16 mouse cellular contexts compared by ENCODE assay signal in the genomic region with DNA sequence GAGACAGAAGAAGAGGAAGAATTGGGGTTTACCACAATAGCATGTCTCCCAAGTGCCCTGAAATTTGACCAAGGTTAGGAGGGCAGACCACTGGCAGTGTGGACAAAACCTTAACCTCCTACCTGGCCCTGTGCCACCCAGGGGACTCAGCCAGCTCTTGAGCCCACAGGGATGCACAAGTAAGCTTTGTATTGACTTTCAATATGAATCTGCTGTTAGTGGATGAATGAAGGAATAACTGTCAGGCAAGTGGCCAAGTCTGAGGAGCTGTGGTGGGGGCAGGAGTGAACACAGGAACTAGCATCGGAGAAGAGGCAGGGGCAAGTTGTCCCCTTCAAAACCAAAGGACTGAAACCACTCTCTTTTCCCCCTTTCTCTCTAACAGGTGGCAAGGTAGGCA. TPM values are rescaled to one million over a fixed set of nuclear protein-coding genes. Genes with fewer than 3 reads are reported as not detected.
A peak's percentile ranks its signal among the peaks of the same experiment; 100 is the strongest.
DNase-seq lines count a peak whose midpoint lies in the region; ATAC-seq and TF ChIP-seq lines count a peak whose summit lies in the region.
"Had no signal": no experiment of that assay in that cellular context is flagged by ENCODE, and none has a peak within 500 bp of the region (broad histone marks: within the 10 kb centered on the region; RNA-seq: fewer than 3 reads in every experiment).

No protein-coding gene starts in this region.

- DNase-seq in hindbrain, postnatal 0 days (ENCODE audit: low spot score): peak; percentile 49
- no peak for DNase-seq in hindbrain, embryonic 11.5 days (ENCODE audit: low spot score)
- peak; percentile 4 for DNase-seq in midbrain, embryonic 11.5 days (ENCODE audit: low spot score, missing footprints)
- no peak for DNase-seq in midbrain, embryonic 10.5 days (ENCODE audit: low spot score)
- peak; percentile 63 for DNase-seq in brain, adult 2 months (ENCODE audit: low read depth, low spot score)
- no peak for DNase-seq in kidney, adult 11 months
- DNase-seq: kidney, adult 18-20 months; thymus, adult 18-20 months had no signal

- H3K4me2 ChIP-seq in hindbrain, postnatal 0 days (ENCODE audit: low read depth, low read length): no peak overlapping the region
- no peak overlapping the region for H3K4me2 ChIP-seq in hindbrain, embryonic 11.5 days (replicated peaks; ENCODE audit: low read depth, low read length)
- no peak overlapping the region for H3K4me2 ChIP-seq in midbrain, embryonic 11.5 days
- no peak overlapping the region for H3K4me2 ChIP-seq in forebrain, embryonic 16.5 days (ENCODE audit: low read length)
- H3K4me2 ChIP-seq: hindbrain, embryonic 12.5 days; limb, embryonic 12.5 days; midbrain, embryonic 12.5 days had no signal

- no peak for TF ChIP-seq CTCF in hindbrain, postnatal 0 days (IDR thresholded peaks at IDR 0.05; ENCODE audit: low read depth)

- no peak overlapping the region for H3K9ac ChIP-seq in hindbrain, postnatal 0 days (replicated peaks; ENCODE audit: low read length)
- H3K9ac ChIP-seq in hindbrain, embryonic 11.5 days (ENCODE audit: low read depth, low read length): no peak overlapping the region
- no peak overlapping the region for H3K9ac ChIP-seq in midbrain, embryonic 11.5 days (ENCODE audit: low read length)
- no peak overlapping the region; the same call in 1 of the 2 replicates for H3K9ac ChIP-seq in forebrain, embryonic 16.5 days (replicated peaks; ENCODE audit: low read depth, low read length)
- H3K9ac ChIP-seq: hindbrain, embryonic 12.5 days; limb, embryonic 12.5 days had no signal

- H3K4me3 ChIP-seq in hindbrain, postnatal 0 days (ENCODE audit: low read length): no peak overlapping the region
- no peak overlapping the region for H3K4me3 ChIP-seq in hindbrain, embryonic 11.5 days (ENCODE audit: low read depth, low read length)
- no peak overlapping the region for H3K4me3 ChIP-seq in midbrain, embryonic 11.5 days (ENCODE audit: low read depth, low read length)
- H3K4me3 ChIP-seq in midbrain, embryonic 10.5 days: no peak overlapping the region
- no peak overlapping the region for H3K4me3 ChIP-seq in forebrain, embryonic 16.5 days (replicated peaks; ENCODE audit: low read length)
- H3K4me3 ChIP-seq: heart, embryonic 10.5 days; hindbrain, embryonic 12.5 days; limb, embryonic 12.5 days; midbrain, embryonic 12.5 days had no signal

- H3K9me3 ChIP-seq in hindbrain, postnatal 0 days (ENCODE audit: low read length): no peaks in the 10 kb centered on the region
- H3K9me3 ChIP-seq in hindbrain, embryonic 11.5 days (ENCODE audit: control insufficient read depth, low read length): no peaks in the 10 kb centered on the region
- H3K9me3 ChIP-seq in midbrain, embryonic 11.5 days (ENCODE audit: control insufficient read depth, low read length): no peaks in the 10 kb centered on the region
- no peaks in the 10 kb centered on the region for H3K9me3 ChIP-seq in midbrain, embryonic 10.5 days (replicated peaks)
- H3K9me3 ChIP-seq in forebrain, embryonic 16.5 days (ENCODE audit: control insufficient read depth, low read length): no peaks in the 10 kb centered on the region
- H3K9me3 ChIP-seq: heart, embryonic 10.5 days; hindbrain, embryonic 12.5 days; limb, embryonic 12.5 days; midbrain, embryonic 12.5 days had no signal

- H3K4me1 ChIP-seq in hindbrain, postnatal 0 days (ENCODE audit: insufficient read depth, low read length): 0 out of 2 replicates have a peak, but pooled peaks cover 6% of the 10 kb centered on the region
- H3K4me1 ChIP-seq in hindbrain, embryonic 11.5 days (replicated peaks; ENCODE audit: control insufficient read depth, insufficient read depth, low read length): peaks cover 3% of the 10 kb centered on the region
- peaks cover 6% of the 10 kb centered on the region for H3K4me1 ChIP-seq in midbrain, embryonic 11.5 days (ENCODE audit: control insufficient read depth, insufficient read depth, low read length)
- peaks cover 16% of the 10 kb centered on the region for H3K4me1 ChIP-seq in midbrain, embryonic 10.5 days
- peaks cover 25% of the 10 kb centered on the region for H3K4me1 ChIP-seq in forebrain, embryonic 16.5 days (replicated peaks; ENCODE audit: control insufficient read depth, insufficient read depth, low read length)

- H3K36me3 ChIP-seq in hindbrain, postnatal 0 days (ENCODE audit: insufficient read depth, low read length): no peaks in the 10 kb centered on the region
- H3K36me3 ChIP-seq in hindbrain, embryonic 11.5 days (ENCODE audit: control insufficient read depth, insufficient read depth, low read length): no peaks in the 10 kb centered on the region
- no peaks in the 10 kb centered on the region for H3K36me3 ChIP-seq in midbrain, embryonic 11.5 days (ENCODE audit: control insufficient read depth, insufficient read depth, low read length)
- H3K36me3 ChIP-seq in midbrain, embryonic 10.5 days: no peaks in the 10 kb centered on the region
- H3K36me3 ChIP-seq in forebrain, embryonic 16.5 days (ENCODE audit: control insufficient read depth, insufficient read depth): no peaks in the 10 kb centered on the region
- H3K36me3 ChIP-seq: heart, embryonic 10.5 days; hindbrain, embryonic 12.5 days; limb, embryonic 12.5 days; midbrain, embryonic 12.5 days had no signal

- WGBS in hindbrain, postnatal 0 days: 0% methylated on average over 1 of the region's 1 CpGs
- 78% methylated on average over 1 of the region's 1 CpGs for WGBS in hindbrain, embryonic 11.5 days
- 74% methylated on average over 1 of the region's 1 CpGs for WGBS in midbrain, embryonic 11.5 days
- 89% methylated on average over 1 of the region's 1 CpGs for whole genome bisulfite sequencing in midbrain, embryonic 10.5 days
- 35% methylated on average over 1 of the region's 1 CpGs for WGBS in forebrain, embryonic 16.5 days

- H3K27ac ChIP-seq in hindbrain, postnatal 0 days: peak overlapping the region; percentile 62; the same call in 1 of the 2 replicates
- no peak overlapping the region for H3K27ac ChIP-seq in hindbrain, embryonic 11.5 days (ENCODE audit: low read depth, low read length)
- H3K27ac ChIP-seq in midbrain, embryonic 11.5 days (ENCODE audit: low read depth, low read length): no peak overlapping the region
- H3K27ac ChIP-seq in midbrain, embryonic 10.5 days (replicated peaks): no peak overlapping the region
- H3K27ac ChIP-seq in forebrain, embryonic 16.5 days (ENCODE audit: low read length): peak overlapping the region; percentile 37; the same call in 1 of the 2 replicates
- H3K27ac ChIP-seq: hindbrain, embryonic 12.5 days; limb, embryonic 12.5 days; midbrain, embryonic 12.5 days had no signal

- no peaks in the 10 kb centered on the region for H3K27me3 ChIP-seq in hindbrain, postnatal 0 days (ENCODE audit: insufficient read depth, low read length)
- no peaks in the 10 kb centered on the region for H3K27me3 ChIP-seq in hindbrain, embryonic 11.5 days (ENCODE audit: control insufficient read depth, insufficient read depth, low read length)
- no peaks in the 10 kb centered on the region for H3K27me3 ChIP-seq in midbrain, embryonic 11.5 days (ENCODE audit: control insufficient read depth, insufficient read depth, low read length)
- peaks cover 14% of the 10 kb centered on the region for H3K27me3 ChIP-seq in midbrain, embryonic 10.5 days (ENCODE audit: low read depth, poor library complexity, severe bottlenecking)
- 0 out of 2 replicates have a peak, but pooled peaks cover 3% of the 10 kb centered on the region for H3K27me3 ChIP-seq in forebrain, embryonic 16.5 days (replicated peaks; ENCODE audit: control insufficient read depth, insufficient read depth, low read length)

- ATAC-seq in hindbrain, postnatal 0 days: no peak
- ATAC-seq in hindbrain, embryonic 11.5 days (ENCODE audit: low FRiP score): no peak
- no peak for ATAC-seq in midbrain, embryonic 11.5 days (ENCODE audit: low FRiP score)
- no peak for ATAC-seq in forebrain, embryonic 16.5 days
- ATAC-seq in frontal cortex, adult (ENCODE audit: low TSS enrichment): no peak

RNA-seq across cellular contexts. Expression of a gene that starts 2.8 kb away (rescaled TPM):
- total RNA-seq in hindbrain, postnatal 0 days (2014; rRNA removed): not detected in 2 replicates
- polyA plus RNA-seq in hindbrain, postnatal 0 days (2015; fragmentation: Nextera tagmentation; extraction: Ambion mirVana): not detected in 2 replicates
- polyA plus RNA-seq in hindbrain, embryonic 11.5 days (2014; fragmentation: Nextera tagmentation; extraction: Ambion mirVana): not detected in 2 replicates
- not detected in 2 replicates for polyA plus RNA-seq in midbrain, embryonic 11.5 days (2014; fragmentation: Nextera tagmentation; extraction: Ambion mirVana)
- polyA plus RNA-seq in midbrain, embryonic 10.5 days (2016; fragmentation: Nextera tagmentation; extraction: Ambion mirVana): not detected in 2 replicates
- polyA plus RNA-seq in forebrain, embryonic 16.5 days (2015; fragmentation: Nextera tagmentation; extraction: Ambion mirVana): not detected in 2 replicates
- total RNA-seq: adrenal gland, postnatal 4 days; gastrocnemius, adult 18-20 months had no signal
- polyA plus RNA-seq: heart, embryonic 10.5 days; hindbrain, embryonic 12.5 days; limb, embryonic 12.5 days; midbrain, embryonic 12.5 days had no signal

RNA-seq across cellular contexts. Expression of a gene that starts 4.1 kb away (rescaled TPM):
- total RNA-seq in hindbrain, postnatal 0 days (2014; rRNA removed): 175 and 188 TPM in 2 replicates
- 56.4 and 70.4 TPM in 2 replicates for polyA plus RNA-seq in hindbrain, postnatal 0 days (2015; fragmentation: Nextera tagmentation; extraction: Ambion mirVana)
- 8.5 and 9.2 TPM in 2 replicates for polyA plus RNA-seq in hindbrain, embryonic 11.5 days (2014; fragmentation: Nextera tagmentation; extraction: Ambion mirVana)
- polyA plus RNA-seq in midbrain, embryonic 11.5 days (2014; fragmentation: Nextera tagmentation; extraction: Ambion mirVana): 7.8 and 8.0 TPM in 2 replicates
- polyA plus RNA-seq in midbrain, embryonic 10.5 days (2016; fragmentation: Nextera tagmentation; extraction: Ambion mirVana): 3.1 and 7.5 TPM in 2 replicates
- polyA plus RNA-seq in forebrain, embryonic 16.5 days (2015; fragmentation: Nextera tagmentation; extraction: Ambion mirVana): 27.3 and 36.9 TPM in 2 replicates

RNA-seq across cellular contexts. Expression of a gene that starts 12.9 kb away (rescaled TPM):
- 1.4 and 3.9 TPM in 2 replicates for total RNA-seq in hindbrain, postnatal 0 days (2014; rRNA removed)
- 0.70 and 0.84 TPM in 2 replicates for polyA plus RNA-seq in hindbrain, postnatal 0 days (2015; fragmentation: Nextera tagmentation; extraction: Ambion mirVana)
- polyA plus RNA-seq in hindbrain, embryonic 11.5 days (2014; fragmentation: Nextera tagmentation; extraction: Ambion mirVana): 0.68 and 0.98 TPM in 2 replicates
- 0.86 and 0.92 TPM in 2 replicates for polyA plus RNA-seq in midbrain, embryonic 11.5 days (2014; fragmentation: Nextera tagmentation; extraction: Ambion mirVana)
- 0.42 and 1.1 TPM in 2 replicates for polyA plus RNA-seq in midbrain, embryonic 10.5 days (2016; fragmentation: Nextera tagmentation; extraction: Ambion mirVana)
- 1.3 and 1.6 TPM in 2 replicates for polyA plus RNA-seq in forebrain, embryonic 16.5 days (2015; fragmentation: Nextera tagmentation; extraction: Ambion mirVana)

RNA-seq across cellular contexts. Expression of a gene that starts 29.8 kb away (rescaled TPM):
- total RNA-seq in hindbrain, postnatal 0 days (2014; rRNA removed): 19.8 and 21.1 TPM in 2 replicates
- polyA plus RNA-seq in hindbrain, postnatal 0 days (2015; fragmentation: Nextera tagmentation; extraction: Ambion mirVana): 18.9 TPM in 2 replicates
- polyA plus RNA-seq in hindbrain, embryonic 11.5 days (2014; fragmentation: Nextera tagmentation; extraction: Ambion mirVana): 34.1 and 35.4 TPM in 2 replicates
- 36.0 and 39.9 TPM in 2 replicates for polyA plus RNA-seq in midbrain, embryonic 11.5 days (2014; fragmentation: Nextera tagmentation; extraction: Ambion mirVana)
- polyA plus RNA-seq in midbrain, embryonic 10.5 days (2016; fragmentation: Nextera tagmentation; extraction: Ambion mirVana): 24.2 and 24.6 TPM in 2 replicates
- polyA plus RNA-seq in forebrain, embryonic 16.5 days (2015; fragmentation: Nextera tagmentation; extraction: Ambion mirVana): 24.4 and 27.0 TPM in 2 replicates

RNA-seq across cellular contexts. Expression of a gene that starts 38.4 kb away (rescaled TPM):
- total RNA-seq in hindbrain, postnatal 0 days (2014; rRNA removed): 5.5 and 8.6 TPM in 2 replicates
- 16.5 and 21.6 TPM in 2 replicates for polyA plus RNA-seq in hindbrain, postnatal 0 days (2015; fragmentation: Nextera tagmentation; extraction: Ambion mirVana)
- polyA plus RNA-seq in hindbrain, embryonic 11.5 days (2014; fragmentation: Nextera tagmentation; extraction: Ambion mirVana): 156 and 163 TPM in 2 replicates
- polyA plus RNA-seq in midbrain, embryonic 11.5 days (2014; fragmentation: Nextera tagmentation; extraction: Ambion mirVana): 201 and 203 TPM in 2 replicates
- polyA plus RNA-seq in midbrain, embryonic 10.5 days (2016; fragmentation: Nextera tagmentation; extraction: Ambion mirVana): 181 and 184 TPM in 2 replicates
- 49.6 and 52.6 TPM in 2 replicates for polyA plus RNA-seq in forebrain, embryonic 16.5 days (2015; fragmentation: Nextera tagmentation; extraction: Ambion mirVana)

Comparison
In these comparisons a context has a peak if more than half of its experiments do, and no peak if none do; other contexts are left out.
1. DNase-seq: peak in hindbrain, postnatal 0 days (single experiment), midbrain, embryonic 11.5 days (single experiment) and brain, adult 2 months (single experiment); none in hindbrain, embryonic 11.5 days (single experiment), midbrain, embryonic 10.5 days (single experiment) and kidney, adult 11 months (single experiment).
2. H3K27ac ChIP-seq: peak in hindbrain, postnatal 0 days (single experiment) and forebrain, embryonic 16.5 days (single experiment); none in hindbrain, embryonic 11.5 days (single experiment), midbrain, embryonic 11.5 days (single experiment) and midbrain, embryonic 10.5 days (single experiment).